Comparison of ENCODE assay signal across 25 mouse cellular contexts in the genomic region with DNA sequence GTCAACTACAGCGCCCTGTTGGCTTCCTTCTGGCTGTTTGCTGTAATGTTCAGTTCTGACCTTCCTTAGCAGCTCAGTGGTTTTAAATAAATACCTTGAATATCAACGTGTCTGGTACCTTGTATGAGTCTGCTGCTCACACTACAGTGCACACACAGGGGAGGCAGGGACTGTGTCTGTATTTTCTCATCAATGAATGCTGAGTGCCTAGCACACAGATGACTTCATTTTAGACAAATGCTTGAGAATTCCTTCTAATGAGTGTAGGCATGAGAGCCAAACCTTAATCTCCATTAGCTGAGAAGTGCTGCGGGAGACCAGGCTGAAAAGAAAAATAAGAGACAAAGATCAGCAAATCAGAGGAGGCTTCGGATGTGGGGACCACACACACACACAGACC.
DNase-seq lines count a peak whose midpoint lies in the region; ATAC-seq lines count a peak whose summit lies in the region.
"Had no signal": no experiment of that assay in that cellular context is flagged by ENCODE, and none has a peak within 500 bp of the region (broad histone marks: within the 10 kb centered on the region; RNA-seq: fewer than 3 reads in every experiment).

No protein-coding gene starts in this region.

- H3K27ac ChIP-seq in midbrain, embryonic 10.5 days (replicated peaks): peak overlapping the region; percentile 39
- no peak overlapping the region for H3K27ac ChIP-seq in midbrain, embryonic 11.5 days (ENCODE audit: low read depth, low read length)
- peak overlapping the region; percentile 57 for H3K27ac ChIP-seq in embryonic facial prominence, embryonic 10.5 days (replicated peaks)
- peak overlapping the region; percentile 21; the same call in 1 of the 2 replicates for H3K27ac ChIP-seq in forebrain, embryonic 12.5 days
- H3K27ac ChIP-seq in limb, embryonic 12.5 days: no peak overlapping the region
- H3K27ac ChIP-seq: hindbrain, embryonic 14.5 days; limb, embryonic 13.5 days; liver, embryonic 12.5 days; midbrain, embryonic 13.5 days; neural tube, embryonic 13.5 days had no signal

- no peak overlapping the region for H3K4me3 ChIP-seq in midbrain, embryonic 10.5 days
- H3K4me3 ChIP-seq in midbrain, embryonic 11.5 days (ENCODE audit: low read depth, low read length): no peak overlapping the region
- H3K4me3 ChIP-seq in embryonic facial prominence, embryonic 10.5 days: no peak overlapping the region
- H3K4me3 ChIP-seq in forebrain, embryonic 12.5 days (replicated peaks): no peak overlapping the region
- H3K4me3 ChIP-seq in limb, embryonic 12.5 days (replicated peaks): no peak overlapping the region
- H3K4me3 ChIP-seq: heart, embryonic 12.5 days; limb, embryonic 13.5 days; liver, embryonic 12.5 days; midbrain, embryonic 13.5 days; neural tube, embryonic 13.5 days had no signal

- peaks cover 21% of the 10 kb centered on the region for H3K4me1 ChIP-seq in midbrain, embryonic 10.5 days
- H3K4me1 ChIP-seq in midbrain, embryonic 11.5 days (ENCODE audit: control insufficient read depth, insufficient read depth, low read length): peaks cover 4% of the 10 kb centered on the region; the same call in 1 of the 2 replicates
- peaks cover 46% of the 10 kb centered on the region for H3K4me1 ChIP-seq in embryonic facial prominence, embryonic 10.5 days
- peaks cover 14% of the 10 kb centered on the region for H3K4me1 ChIP-seq in forebrain, embryonic 12.5 days
- H3K4me1 ChIP-seq in limb, embryonic 12.5 days (replicated peaks): peaks cover 33% of the 10 kb centered on the region

- H3K9me3 ChIP-seq in midbrain, embryonic 10.5 days (replicated peaks): no peaks in the 10 kb centered on the region
- H3K9me3 ChIP-seq in midbrain, embryonic 11.5 days (ENCODE audit: control insufficient read depth, low read length): no peaks in the 10 kb centered on the region
- no peaks in the 10 kb centered on the region for H3K9me3 ChIP-seq in embryonic facial prominence, embryonic 10.5 days
- no peaks in the 10 kb centered on the region for H3K9me3 ChIP-seq in forebrain, embryonic 12.5 days
- no peaks in the 10 kb centered on the region for H3K9me3 ChIP-seq in limb, embryonic 12.5 days
- H3K9me3 ChIP-seq: heart, embryonic 12.5 days; limb, embryonic 13.5 days; liver, embryonic 12.5 days; midbrain, embryonic 13.5 days; neural tube, embryonic 13.5 days had no signal

- H3K9ac ChIP-seq in midbrain, embryonic 11.5 days (ENCODE audit: low read length): no peak overlapping the region
- no peak overlapping the region for H3K9ac ChIP-seq in forebrain, embryonic 12.5 days
- no peak overlapping the region for H3K9ac ChIP-seq in limb, embryonic 12.5 days (replicated peaks)
- H3K9ac ChIP-seq: heart, embryonic 12.5 days; hindbrain, embryonic 14.5 days; limb, embryonic 13.5 days; liver, embryonic 12.5 days; liver, postnatal 0 days; midbrain, embryonic 13.5 days; neural tube, embryonic 13.5 days had no signal

- DNase-seq in midbrain, embryonic 10.5 days (ENCODE audit: low spot score): no peak
- DNase-seq in midbrain, embryonic 11.5 days (ENCODE audit: low spot score, missing footprints): no peak
- DNase-seq in embryonic facial prominence, embryonic 10.5 days (ENCODE audit: low spot score): no peak
- no peak for DNase-seq in cerebellum, postnatal 10 days
- DNase-seq in liver: no peak
- DNase-seq: adrenal gland, postnatal 10 days; B cell, adult 2 months; cerebellum, adult 11-12 months; cerebellum, postnatal 14 days; gastrocnemius, postnatal 14 days; kidney, adult 9 months; kidney, postnatal 14 days; liver, postnatal 0 days; lung, postnatal 36 days; thymus, adult 2 months; thymus, postnatal 36 days had no signal

- H3K4me2 ChIP-seq in midbrain, embryonic 11.5 days: no peak overlapping the region
- H3K4me2 ChIP-seq in forebrain, embryonic 12.5 days: no peak overlapping the region
- H3K4me2 ChIP-seq in limb, embryonic 12.5 days: no peak overlapping the region
- H3K4me2 ChIP-seq: heart, embryonic 12.5 days; hindbrain, embryonic 14.5 days; limb, embryonic 13.5 days; liver, embryonic 12.5 days; midbrain, embryonic 13.5 days; neural tube, embryonic 13.5 days had no signal

- ATAC-seq in midbrain, embryonic 11.5 days (ENCODE audit: low FRiP score): no peak
- ATAC-seq in forebrain, embryonic 12.5 days (ENCODE audit: low FRiP score): peak; percentile 39; the same call in 1 of the 2 replicates
- 0 out of 2 replicates have a peak, but pooled peaks have one; percentile 15 for ATAC-seq in limb, embryonic 12.5 days (ENCODE audit: insufficient number of reproducible peaks, insufficient read depth, low FRiP score, low TSS enrichment, low read depth)
- ATAC-seq: intestine, postnatal 0 days; liver, embryonic 12.5 days; liver, postnatal 0 days; midbrain, embryonic 13.5 days had no signal

- WGBS in midbrain, embryonic 10.5 days: 36% methylated on average over 4 of the region's 4 CpGs
- WGBS in midbrain, embryonic 11.5 days: 27% methylated on average over 4 of the region's 4 CpGs
- WGBS in embryonic facial prominence, embryonic 10.5 days: 53% methylated on average over 4 of the region's 4 CpGs
- 13% methylated on average over 4 of the region's 4 CpGs for WGBS in forebrain, embryonic 12.5 days
- WGBS in limb, embryonic 12.5 days: 67% methylated on average over 4 of the region's 4 CpGs

- H3K36me3 ChIP-seq in midbrain, embryonic 10.5 days: no peaks in the 10 kb centered on the region
- no peaks in the 10 kb centered on the region for H3K36me3 ChIP-seq in midbrain, embryonic 11.5 days (ENCODE audit: control insufficient read depth, insufficient read depth, low read length)
- no peaks in the 10 kb centered on the region for H3K36me3 ChIP-seq in embryonic facial prominence, embryonic 10.5 days (replicated peaks)
- no peaks in the 10 kb centered on the region for H3K36me3 ChIP-seq in forebrain, embryonic 12.5 days (replicated peaks)
- H3K36me3 ChIP-seq in limb, embryonic 12.5 days: no peaks in the 10 kb centered on the region
- H3K36me3 ChIP-seq: heart, embryonic 12.5 days; limb, embryonic 13.5 days; liver, embryonic 12.5 days; midbrain, embryonic 13.5 days; neural tube, embryonic 13.5 days had no signal

- H3K27me3 ChIP-seq in midbrain, embryonic 10.5 days (ENCODE audit: low read depth, poor library complexity, severe bottlenecking): peaks cover 9% of the 10 kb centered on the region; the same call in 1 of the 2 replicates
- no peaks in the 10 kb centered on the region for H3K27me3 ChIP-seq in midbrain, embryonic 11.5 days (ENCODE audit: control insufficient read depth, insufficient read depth, low read length)
- H3K27me3 ChIP-seq in embryonic facial prominence, embryonic 10.5 days (replicated peaks; ENCODE audit: low read depth, poor library complexity, severe bottlenecking): no peaks in the 10 kb centered on the region
- no peaks in the 10 kb centered on the region for H3K27me3 ChIP-seq in forebrain, embryonic 12.5 days
- H3K27me3 ChIP-seq in limb, embryonic 12.5 days: 0 out of 2 replicates have a peak, but pooled peaks cover 3% of the 10 kb centered on the region
- H3K27me3 ChIP-seq: heart, embryonic 12.5 days; limb, embryonic 13.5 days; liver, embryonic 12.5 days; midbrain, embryonic 13.5 days had no signal

Comparison
In these comparisons a context has a peak if more than half of its experiments do, and no peak if none do; other contexts are left out.
1. H3K27ac ChIP-seq: peak in midbrain, embryonic 10.5 days (single experiment), embryonic facial prominence, embryonic 10.5 days (single experiment) and forebrain, embryonic 12.5 days (single experiment); none in midbrain, embryonic 11.5 days (single experiment) and limb, embryonic 12.5 days (single experiment).